Mouse (Mus musculus) limb, embryonic 13.5 days (tissue): Measurements from ENCODE around the gene D430041D05Rik. TPM values are rescaled to one million over a fixed set of nuclear protein-coding genes. Genes with fewer than 3 reads are reported as not detected.

Source experiments
- ATAC-seq: fragments of 200-750 bp; cut with Nextera tagmentation; 2 replicates; pipeline ENCODE4 v1.8.0; 2017; ENCODE audit warnings: low read depth, moderate number of reproducible peaks, moderate TSS enrichment; ENCODE audit not compliant: low FRiP score
- H3K27ac ChIP-seq: fragments of 300-500 bp; sonication (generic); 2 replicates; pipeline ENCODE4 v1.5.1; 2015; ENCODE audit warnings: inconsistent platforms, mild to moderate bottlenecking, moderate library complexity
- H3K27me3 ChIP-seq: fragments of 300-500 bp; sonication (generic); 2 replicates; pipeline ENCODE4 v1.6.1; 2015; ENCODE audit warnings: mild to moderate bottlenecking, inconsistent platforms
- H3K36me3 ChIP-seq: fragments of 300-500 bp; sonication (generic); 2 replicates; pipeline ENCODE4 v1.6.1; 2015; ENCODE audit warnings: inconsistent platforms, mild to moderate bottlenecking, moderate library complexity
- H3K4me1 ChIP-seq: fragments of 300-500 bp; sonication (generic); 2 replicates; pipeline ENCODE4 v1.6.1; 2015; ENCODE audit warnings: inconsistent platforms
- H3K4me2 ChIP-seq: fragments of 300-500 bp; sonication (generic); replicated peaks from 2 replicates; pipeline ENCODE4 v1.6.1; 2015; ENCODE audit warnings: inconsistent platforms, mild to moderate bottlenecking, moderate library complexity
- H3K4me3 ChIP-seq: fragments of 300-500 bp; sonication (generic); 2 replicates; pipeline ENCODE4 v1.5.1; 2015; ENCODE audit warnings: moderate library complexity, mild to moderate bottlenecking, inconsistent platforms
- H3K9ac ChIP-seq: fragments of 300-500 bp; sonication (generic); 2 replicates; pipeline ENCODE4 v1.6.1; 2015; ENCODE audit warnings: mild to moderate bottlenecking, inconsistent platforms
- H3K9me3 ChIP-seq: fragments of 300-500 bp; sonication (generic); 2 replicates; pipeline ENCODE4 v1.6.1; 2016; ENCODE audit warnings: inconsistent platforms
- WGBS: fragments of 180-500 bp; shearing (Covaris S2); methylation state at CpG from one replicate; pipeline ENCODE4 v1.1.7; 2015; 5-methylcytosine and 5-hydroxymethylcytosine counted together
- polyA plus RNA-seq: library from polyadenylated mRNA; unstranded; fragments of >200 nt; fragmentation: Nextera tagmentation; extraction: Ambion mirVana; gene quantifications from 2 replicates; pipeline ENCODE4 v1.2.1, GENCODE M21; 2015

Gene D430041D05Rik
- polyA plus RNA-seq, 1 experiment from 2014 or later, result 0.97 TPM

- Histone ChIP-seq H3K4me3 (no peak overlapping the region), H3K27me3 (no peaks in the 10 kb centered on the region), H3K9ac (no peak overlapping the region), H3K27ac (no peak overlapping the region), H3K4me1 (0 out of 2 replicates have a peak, but pooled peaks cover 3% of the 10 kb centered on the region), H3K9me3 (no peaks in the 10 kb centered on the region), H3K4me2 (no peak overlapping the region), H3K36me3 (no peaks in the 10 kb centered on the region)
- no peak for ATAC-seq
- 64% methylated on average over 6 of the region's 6 CpGs for WGBS
Observed at GRCm38 (mm10) chr2:104371606-104372130, 39.1 kb downstream of the D430041D05Rik start.

GRCm38 (mm10) chr2:104367836-104368298, 42.9 kb downstream of the D430041D05Rik start:
- Histone ChIP-seq H3K4me3 (no peak overlapping the region), H3K36me3 (no peaks in the 10 kb centered on the region), H3K4me2 (no peak overlapping the region), H3K27me3 (no peaks in the 10 kb centered on the region), H3K9me3 (no peaks in the 10 kb centered on the region), H3K9ac (no peak overlapping the region), H3K4me1 (0 out of 2 replicates have a peak, but pooled peaks cover 3% of the 10 kb centered on the region), H3K27ac (no peak overlapping the region)
- 51% methylated on average over 6 of the region's 6 CpGs for WGBS
- ATAC-seq, result no peak

DNA sequence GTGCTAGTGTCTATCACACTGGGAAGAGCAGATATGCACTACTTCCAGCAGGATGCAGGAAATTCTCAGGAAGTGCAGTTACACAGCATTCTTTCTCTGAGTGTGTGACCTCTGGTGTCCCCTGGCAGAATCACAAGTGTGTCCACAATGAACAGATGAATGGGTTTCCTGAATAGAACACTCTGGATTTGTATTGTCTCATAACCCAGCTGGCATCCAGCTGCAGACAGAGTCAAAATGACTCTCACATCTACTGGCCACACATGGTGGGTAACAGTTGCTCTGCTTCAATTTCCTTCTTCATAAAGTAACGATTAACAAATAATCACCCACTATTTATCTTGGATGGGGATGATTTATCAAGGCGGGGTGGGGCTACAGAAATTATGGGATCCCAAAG, 43.5 kb downstream of the D430041D05Rik start:
- Histone ChIP-seq H3K9ac (no peak overlapping the region), H3K4me1 (0 out of 2 replicates have a peak, but pooled peaks cover 3% of the 10 kb centered on the region), H3K27me3 (no peaks in the 10 kb centered on the region), H3K4me2 (no peak overlapping the region), H3K4me3 (no peak overlapping the region), H3K36me3 (no peaks in the 10 kb centered on the region), H3K9me3 (no peaks in the 10 kb centered on the region), H3K27ac (no peak overlapping the region)
- WGBS, result 72% methylated on average over 2 of the region's 2 CpGs
- no peak for ATAC-seq

DNA sequence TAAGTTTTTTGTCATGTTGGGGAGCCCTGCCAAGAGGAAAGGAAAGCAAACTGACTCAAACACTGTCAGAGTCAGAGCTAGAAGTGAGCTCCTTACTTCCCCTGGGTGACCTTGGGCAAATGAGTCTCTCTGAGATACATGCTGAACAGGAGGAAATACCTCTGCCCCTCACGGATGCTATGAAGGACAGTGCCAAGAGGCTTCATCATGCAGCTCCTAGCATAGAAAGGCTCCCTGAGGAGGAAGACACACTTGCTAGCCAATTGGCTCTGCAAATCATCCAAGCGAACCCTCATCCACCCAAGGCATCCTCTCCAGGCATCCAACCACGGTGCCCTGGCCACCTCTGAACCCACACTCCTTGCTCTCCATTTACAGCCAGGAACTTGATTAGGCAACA, 51.5 kb downstream of the D430041D05Rik start:
- H3K9me3 ChIP-seq, result no peaks in the 10 kb centered on the region
- H3K9ac ChIP-seq, result no peak overlapping the region
- WGBS, result 74% methylated on average over 3 of the region's 3 CpGs
- ATAC-seq, result no peak
- no peaks in the 10 kb centered on the region for H3K4me1 ChIP-seq
- no peak overlapping the region for H3K4me3 ChIP-seq
- H3K27ac ChIP-seq, result no peak overlapping the region
- H3K27me3 ChIP-seq, result peaks cover 2% of the 10 kb centered on the region; the same call in 1 of the 2 replicates
- H3K36me3 ChIP-seq, result no peaks in the 10 kb centered on the region
- H3K4me2 ChIP-seq, result no peak overlapping the region

DNA sequence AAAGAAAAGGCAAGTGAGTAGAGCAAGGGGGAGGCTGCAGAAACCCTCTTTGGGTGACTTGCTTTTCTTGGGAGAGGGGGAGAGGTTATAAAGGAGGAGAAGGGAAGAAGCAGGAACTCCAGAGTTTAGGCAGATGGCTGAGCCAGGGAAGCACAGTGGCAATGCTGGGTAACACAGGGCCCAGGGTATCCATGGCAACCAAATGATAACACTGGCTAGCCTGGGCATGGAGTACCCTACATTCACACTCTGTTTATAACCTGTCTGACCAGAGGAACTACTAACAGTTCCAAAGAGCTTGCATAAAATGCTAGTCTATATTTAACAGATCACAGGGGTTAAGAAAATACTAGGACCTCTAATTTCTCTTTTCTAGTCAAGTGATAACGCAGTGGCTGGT, 51.9 kb downstream of the D430041D05Rik start:
- WGBS, result 97% methylated on average over 1 of the region's 1 CpGs
- Histone ChIP-seq H3K4me3 (no peak overlapping the region), H3K27ac (no peak overlapping the region), H3K27me3 (peaks cover 2% of the 10 kb centered on the region; the same call in 1 of the 2 replicates), H3K4me1 (no peaks in the 10 kb centered on the region), H3K4me2 (no peak overlapping the region), H3K9ac (no peak overlapping the region), H3K36me3 (no peaks in the 10 kb centered on the region), H3K9me3 (no peaks in the 10 kb centered on the region)
- ATAC-seq, result no peak

DNA sequence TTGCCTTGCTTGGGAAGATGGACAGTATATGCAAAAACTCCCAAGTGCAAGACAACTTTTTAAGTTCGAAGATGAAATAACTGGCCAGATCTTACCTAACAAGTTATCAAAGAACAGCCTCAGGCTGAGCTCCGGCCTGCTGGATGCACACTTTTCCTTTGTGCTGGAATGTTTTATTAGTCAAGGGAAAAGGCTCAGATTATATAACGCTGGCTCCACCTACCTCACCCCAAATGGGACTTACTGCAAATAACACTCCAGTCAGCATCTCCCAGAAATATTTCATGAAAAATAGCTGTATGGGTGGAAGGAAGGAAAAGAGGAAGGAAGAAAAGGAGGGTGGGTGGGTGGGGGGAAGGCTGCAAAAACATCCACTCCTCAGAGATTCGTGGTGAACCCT, 54.3 kb downstream of the D430041D05Rik start:
- Histone ChIP-seq H3K36me3 (no peaks in the 10 kb centered on the region), H3K9ac (no peak overlapping the region), H3K9me3 (no peaks in the 10 kb centered on the region), H3K27me3 (peaks cover 2% of the 10 kb centered on the region; the same call in 1 of the 2 replicates), H3K4me2 (no peak overlapping the region), H3K27ac (no peak overlapping the region), H3K4me3 (no peak overlapping the region), H3K4me1 (no peaks in the 10 kb centered on the region)
- no peak for ATAC-seq
- WGBS, result 69% methylated on average over 4 of the region's 4 CpGs

DNA sequence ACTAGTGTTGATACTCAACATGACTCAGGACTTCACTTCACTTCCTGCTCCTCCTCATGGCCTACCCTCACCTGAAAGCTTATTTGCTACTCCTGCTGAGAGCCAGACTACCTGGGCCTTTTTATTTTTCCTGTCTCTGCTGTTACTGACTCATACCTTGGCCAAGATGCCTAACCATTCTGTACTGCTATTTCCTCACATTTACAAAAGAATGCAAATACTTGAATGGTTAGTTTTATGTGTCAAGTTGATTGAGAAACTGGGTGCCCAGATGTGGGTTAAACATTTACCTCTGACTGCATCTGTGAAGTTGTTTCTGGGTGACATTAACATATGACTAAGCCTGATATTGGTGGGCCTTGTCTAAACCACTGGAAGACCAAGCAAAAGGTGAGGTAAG, 56.7 kb downstream of the D430041D05Rik start:
- Histone ChIP-seq H3K4me3 (no peak overlapping the region), H3K4me1 (no peaks in the 10 kb centered on the region)
- ATAC-seq, result no peak

DNA sequence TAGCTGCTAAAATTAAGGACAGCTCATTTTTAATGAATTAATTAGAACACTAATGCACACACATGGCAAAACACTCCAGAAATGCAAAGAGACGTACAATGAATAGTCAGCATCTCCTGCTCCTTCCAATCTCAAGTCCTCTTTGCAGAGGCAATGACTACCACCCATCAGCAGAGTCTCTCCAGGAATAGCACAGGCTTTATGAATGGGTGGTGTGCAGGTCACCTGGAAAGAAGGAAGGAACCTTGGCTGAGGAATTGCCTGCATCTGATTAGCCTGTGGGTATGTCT, 58.7 kb downstream of the D430041D05Rik start:
- 82% methylated on average over 1 of the region's 1 CpGs for WGBS
- no peaks in the 10 kb centered on the region for H3K4me1 ChIP-seq
- ATAC-seq, result no peak
- no peaks in the 10 kb centered on the region for H3K36me3 ChIP-seq
- H3K9me3 ChIP-seq, result no peaks in the 10 kb centered on the region
- H3K4me2 ChIP-seq, result no peak overlapping the region
- H3K27ac ChIP-seq, result no peak overlapping the region
- no peak overlapping the region for H3K9ac ChIP-seq
- no peaks in the 10 kb centered on the region for H3K27me3 ChIP-seq
- no peak overlapping the region for H3K4me3 ChIP-seq

More for the DNA sequence above, 56.7 kb downstream of the D430041D05Rik start:
- Histone ChIP-seq H3K9me3 (no peaks in the 10 kb centered on the region), H3K4me2 (no peak overlapping the region), H3K9ac (no peak overlapping the region), H3K27ac (no peak overlapping the region), H3K36me3 (no peaks in the 10 kb centered on the region), H3K27me3 (peaks cover 2% of the 10 kb centered on the region; the same call in 1 of the 2 replicates)

DNA sequence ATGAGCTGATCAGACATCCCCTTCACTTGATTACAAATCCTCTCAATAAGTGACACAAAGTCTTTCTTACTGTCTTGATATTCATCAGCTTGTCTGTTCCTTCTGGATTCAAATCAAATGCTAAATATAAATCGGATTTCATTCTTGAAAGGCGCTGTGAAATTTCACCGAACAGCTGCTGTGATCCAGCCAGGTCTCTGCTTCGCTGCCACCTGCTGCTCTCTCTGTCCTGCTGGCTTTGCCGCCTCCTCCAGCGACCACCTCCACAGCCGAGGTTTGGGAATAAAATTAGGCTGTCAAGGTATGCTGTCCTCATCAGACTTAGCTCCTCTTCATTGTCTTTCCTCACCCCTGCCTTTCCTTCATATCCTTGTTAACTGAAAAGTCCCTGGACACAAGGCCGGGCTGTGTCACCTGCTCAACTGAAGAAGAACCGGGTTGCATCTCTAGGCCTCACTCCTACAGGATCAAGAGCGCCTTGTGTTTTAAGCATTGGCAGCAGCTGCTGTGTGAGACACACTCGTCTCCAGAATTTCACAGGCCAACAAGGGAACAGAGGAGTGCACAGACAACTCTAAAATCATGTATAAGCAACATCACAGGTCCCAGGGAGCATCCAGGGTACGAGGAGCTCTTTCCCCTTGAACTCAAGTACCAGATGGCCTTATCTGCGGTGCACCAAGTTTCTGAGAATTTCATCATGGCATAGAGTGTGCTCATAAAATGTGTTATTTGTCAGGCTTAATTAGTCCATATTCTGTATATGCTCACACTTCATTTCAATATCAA, 59.2 kb downstream of the D430041D05Rik start:
- no peak overlapping the region for H3K4me2 ChIP-seq
- no peak overlapping the region for H3K9ac ChIP-seq
- H3K36me3 ChIP-seq, result no peaks in the 10 kb centered on the region
- WGBS, result 80% methylated on average over 13 of the region's 13 CpGs
- no peak overlapping the region for H3K27ac ChIP-seq
- H3K9me3 ChIP-seq, result no peaks in the 10 kb centered on the region
- no peaks in the 10 kb centered on the region for H3K27me3 ChIP-seq
- no peak overlapping the region for H3K4me3 ChIP-seq
- ATAC-seq, result no peak
- no peaks in the 10 kb centered on the region for H3K4me1 ChIP-seq

GRCm38 (mm10) chr2:104337619-104338018, 73.2 kb downstream of the D430041D05Rik start:
- H3K9me3 ChIP-seq, result no peaks in the 10 kb centered on the region
- H3K27ac ChIP-seq, result no peak overlapping the region
- H3K4me3 ChIP-seq, result no peak overlapping the region
- H3K36me3 ChIP-seq, result no peaks in the 10 kb centered on the region
- H3K9ac ChIP-seq, result no peak overlapping the region
- no peak for ATAC-seq
- H3K27me3 ChIP-seq, result peaks cover 7% of the 10 kb centered on the region; the same call in 1 of the 2 replicates
- H3K4me1 ChIP-seq, result peaks cover 14% of the 10 kb centered on the region
- no peak overlapping the region for H3K4me2 ChIP-seq

GRCm38 (mm10) chr2:104335824-104336223, 75.0 kb downstream of the D430041D05Rik start:
- H3K27ac ChIP-seq, result no peak overlapping the region
- H3K9ac ChIP-seq, result no peak overlapping the region
- H3K4me2 ChIP-seq, result no peak overlapping the region
- WGBS, result 45% methylated on average over 6 of the region's 6 CpGs
- no peak overlapping the region for H3K4me3 ChIP-seq
- H3K9me3 ChIP-seq, result no peaks in the 10 kb centered on the region
- peaks cover 7% of the 10 kb centered on the region; the same call in 1 of the 2 replicates for H3K27me3 ChIP-seq
- no peaks in the 10 kb centered on the region for H3K36me3 ChIP-seq
- ATAC-seq, result no peak
- H3K4me1 ChIP-seq, result peaks cover 23% of the 10 kb centered on the region

- Histone ChIP-seq H3K4me2 (no peak overlapping the region), H3K36me3 (no peaks in the 10 kb centered on the region), H3K4me1 (peaks cover 23% of the 10 kb centered on the region), H3K27ac (no peak overlapping the region), H3K27me3 (peaks cover 7% of the 10 kb centered on the region; the same call in 1 of the 2 replicates), H3K4me3 (no peak overlapping the region), H3K9ac (no peak overlapping the region), H3K9me3 (no peaks in the 10 kb centered on the region)
- ATAC-seq, result no peak
- WGBS, result 70% methylated on average over 5 of the region's 5 CpGs
Observed at GRCm38 (mm10) chr2:104333952-104334351, 76.9 kb downstream of the D430041D05Rik start.
